Mouse (Mus musculus) liver, adult 2 months (tissue): ENCODE data around the gene Cdc42se1.

Source experiments
- CTCF ChIP-seq: fragments of 200-500 bp; IDR thresholded peaks from 2 replicates; pipeline ENCODE4 v1.5.1; 2011; ENCODE audit warnings: low read depth, low read length, control low read depth
- POLR2A ChIP-seq: fragments of 200-500 bp; IDR thresholded peaks from 2 replicates; pipeline ENCODE4 v1.6.1; 2011; ENCODE audit warnings: low read length, control low read depth; ENCODE audit not compliant: insufficient read depth; ENCODE audit errors: extremely low read depth

- TF ChIP-seq CTCF (no peak), POLR2A (no peak)
Measured at GRCm38 (mm10) chr3:95246465-95247231, 18.1 kb downstream of the Cdc42se1 start.
